Mouse (Mus musculus) intestine, embryonic 16.5 days (tissue): ENCODE measurements around the gene Alpk1. TPM values are rescaled to one million over a fixed set of nuclear protein-coding genes. Genes with fewer than 3 reads are reported as not detected.

Experiments
- ATAC-seq: fragments of 200-750 bp; cut with Nextera tagmentation; 2 replicates; pipeline ENCODE4 v1.8.0; 2017; ENCODE audit warnings: moderate TSS enrichment, moderate library complexity
- H3K27ac ChIP-seq: fragments of 300-500 bp; sonication (generic); 2 replicates; pipeline ENCODE4 v1.5.1; 2014; ENCODE audit warnings: mild to moderate bottlenecking, low read length
- H3K27me3 ChIP-seq: fragments of 300-500 bp; sonication (generic); replicated peaks from 2 replicates; pipeline ENCODE4 v1.6.1; 2014; ENCODE audit warnings: low read length, control low read depth, mixed read lengths; ENCODE audit not compliant: control insufficient read depth, insufficient read depth
- H3K36me3 ChIP-seq: fragments of 300-500 bp; sonication (generic); 2 replicates; pipeline ENCODE4 v1.6.1; 2014; ENCODE audit warnings: low read length, control low read depth; ENCODE audit not compliant: control insufficient read depth, insufficient read depth
- H3K4me1 ChIP-seq: fragments of 300-500 bp; sonication (generic); 2 replicates; pipeline ENCODE4 v1.6.1; 2014; ENCODE audit warnings: low read length, control low read depth, mixed read lengths; ENCODE audit not compliant: control insufficient read depth, insufficient read depth
- H3K4me2 ChIP-seq: fragments of 300-500 bp; sonication (generic); 2 replicates; pipeline ENCODE4 v1.6.1; 2014; ENCODE audit warnings: low read depth, low read length, control low read depth
- H3K4me3 ChIP-seq: fragments of 300-500 bp; sonication (generic); 2 replicates; pipeline ENCODE4 v1.5.1; 2014; ENCODE audit warnings: mild to moderate bottlenecking, low read length
- H3K9ac ChIP-seq: fragments of 300-500 bp; sonication (generic); 2 replicates; pipeline ENCODE4 v1.6.1; 2014; ENCODE audit warnings: low read depth, low read length
- H3K9me3 ChIP-seq: fragments of 300-500 bp; sonication (generic); 2 replicates; pipeline ENCODE4 v1.6.1; 2016; ENCODE audit warnings: low read length, control low read depth; ENCODE audit not compliant: control insufficient read depth
- WGBS: fragments of 180-500 bp; shearing (Covaris S2); extraction: QIAGEN DNeasy Blood & Tissue Kit; methylation state at CpG from one replicate; pipeline ENCODE4 v1.1.7; 2014; 5-methylcytosine and 5-hydroxymethylcytosine counted together
- polyA plus RNA-seq: library from polyadenylated mRNA; unstranded; fragments of >200 nt; fragmentation: Nextera tagmentation; extraction: Ambion mirVana; gene quantifications from 2 replicates; pipeline ENCODE4 v1.2.1, GENCODE M21; 2015

Alpk1 gene
- polyA plus RNA-seq, 1 experiment from 2014 or later, result 1.6 TPM

DNA sequence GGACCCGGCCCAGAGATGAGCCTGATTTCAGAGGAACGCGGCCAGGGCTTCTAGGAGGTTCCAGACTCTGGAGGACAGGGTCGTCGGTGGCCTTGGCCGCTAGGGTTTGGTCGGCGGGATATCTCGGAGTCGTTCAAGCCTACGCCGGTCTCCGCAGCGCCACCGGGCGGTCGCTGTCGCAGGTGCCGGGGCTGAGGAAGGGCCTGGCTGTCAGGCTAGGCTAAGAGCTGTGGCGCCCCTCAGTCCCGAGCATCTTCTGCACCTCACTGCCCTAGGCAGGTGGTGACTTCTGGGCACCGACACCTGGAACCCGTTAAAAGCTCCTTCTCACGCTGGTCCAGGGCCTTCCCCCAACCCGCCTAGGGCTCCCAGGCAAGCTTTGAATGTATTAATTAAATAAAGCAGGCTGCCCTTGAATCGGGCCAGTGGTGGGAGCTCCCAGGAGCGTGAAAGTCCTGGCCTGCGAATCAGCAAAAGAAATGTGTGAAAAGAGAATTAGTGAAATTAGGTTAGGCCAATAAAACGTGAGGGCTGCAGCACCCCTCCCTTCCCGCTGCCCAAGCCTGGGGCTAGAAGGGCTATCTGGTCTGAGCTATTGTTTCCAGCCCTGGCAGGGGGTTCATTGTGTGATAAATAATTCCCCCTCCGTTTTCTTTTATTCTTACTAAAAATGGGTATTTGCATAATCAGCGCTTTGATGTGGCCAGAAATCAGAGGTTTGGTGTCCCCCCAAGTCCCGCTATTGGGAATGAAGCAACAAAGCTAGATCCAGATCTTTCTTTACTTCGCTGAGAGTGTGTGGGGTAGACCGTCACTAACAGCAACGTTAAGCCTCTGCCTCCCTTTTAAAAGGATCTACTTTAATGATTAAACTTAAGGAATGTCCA, 140.2 kb downstream of the Alpk1 start:
- Histone ChIP-seq H3K27ac (no peak overlapping the region), H3K27me3 (peaks cover 71% of the 10 kb centered on the region), H3K9ac (no peak overlapping the region), H3K4me1 (0 out of 2 replicates have a peak, but pooled peaks cover 4% of the 10 kb centered on the region), H3K9me3 (no peaks in the 10 kb centered on the region), H3K4me3 (no peak overlapping the region), H3K36me3 (no peaks in the 10 kb centered on the region), H3K4me2 (no peak overlapping the region)
- WGBS, result 1% methylated on average over 36 of the region's 36 CpGs
- peak; percentile 72 for ATAC-seq

DNA sequence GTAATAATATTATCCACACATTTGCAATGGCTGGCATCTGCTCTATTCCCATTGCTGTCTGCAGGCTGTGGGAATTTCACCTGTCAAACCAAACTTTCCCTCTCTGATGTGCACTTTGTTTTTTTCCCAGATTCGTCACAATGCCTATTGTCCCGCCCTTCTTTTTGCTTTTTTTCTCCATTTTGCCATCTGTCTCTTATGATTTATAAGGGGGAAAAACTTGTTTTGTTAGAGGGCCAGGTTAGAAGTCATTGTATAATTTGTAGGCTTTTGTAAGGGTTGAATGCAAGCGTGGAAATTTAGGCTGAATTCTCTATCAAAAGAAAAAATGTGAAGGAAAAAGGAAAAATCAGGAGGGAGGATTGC, 145.4 kb downstream of the Alpk1 start:
- Histone ChIP-seq H3K27me3 (peaks cover 74% of the 10 kb centered on the region), H3K9ac (no peak overlapping the region), H3K27ac (no peak overlapping the region), H3K4me3 (no peak overlapping the region), H3K36me3 (no peaks in the 10 kb centered on the region), H3K4me1 (peaks cover 24% of the 10 kb centered on the region), H3K9me3 (no peaks in the 10 kb centered on the region), H3K4me2 (no peak overlapping the region)
- no peak for ATAC-seq
- 6% methylated on average over 3 of the region's 3 CpGs for WGBS

DNA sequence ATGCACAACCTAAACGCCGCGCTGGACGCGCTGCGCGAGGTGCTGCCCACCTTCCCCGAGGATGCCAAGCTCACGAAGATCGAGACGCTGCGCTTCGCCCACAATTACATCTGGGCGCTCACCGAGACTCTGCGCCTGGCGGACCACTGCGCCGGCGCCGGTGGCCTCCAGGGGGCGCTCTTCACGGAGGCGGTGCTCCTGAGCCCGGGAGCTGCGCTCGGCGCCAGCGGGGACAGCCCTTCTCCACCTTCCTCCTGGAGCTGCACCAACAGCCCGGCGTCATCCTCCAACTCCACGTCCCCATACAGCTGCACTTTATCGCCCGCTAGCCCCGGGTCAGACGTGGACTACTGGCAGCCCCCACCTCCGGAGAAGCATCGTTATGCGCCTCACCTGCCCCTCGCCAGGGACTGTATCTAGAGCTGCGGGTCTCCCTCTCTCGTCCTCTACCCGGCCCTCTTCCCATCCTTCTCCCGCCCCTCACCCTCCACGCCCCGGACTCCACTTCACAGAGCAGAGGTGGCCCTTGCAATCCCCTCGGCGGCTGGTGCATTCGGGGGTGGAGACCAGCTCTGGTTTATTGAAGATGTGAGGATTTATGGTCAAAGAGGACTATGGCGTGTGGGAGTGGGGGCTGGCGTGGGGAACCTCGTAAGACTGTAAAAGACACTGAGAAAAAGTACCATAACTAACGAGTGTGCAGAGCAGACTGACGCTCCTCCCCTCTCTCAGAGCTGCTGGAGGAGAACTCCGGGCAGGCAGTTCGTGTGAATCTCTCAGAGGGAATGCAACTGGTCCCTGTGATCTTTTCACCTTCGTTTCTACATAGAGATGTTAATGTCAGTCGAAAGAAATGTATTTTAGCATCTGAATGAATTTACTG, 146.0 kb downstream of the Alpk1 start:
- Histone ChIP-seq H3K9ac (peak overlapping the region; percentile 29; the same call in 1 of the 2 replicates), H3K27me3 (peaks cover 68% of the 10 kb centered on the region), H3K4me3 (peak overlapping the region; percentile 51), H3K4me2 (peak overlapping the region; percentile 85), H3K9me3 (no peaks in the 10 kb centered on the region), H3K27ac (no peak overlapping the region), H3K36me3 (no peaks in the 10 kb centered on the region), H3K4me1 (peaks cover 24% of the 10 kb centered on the region)
- WGBS, result under 1% methylated on average over 57 of the region's 58 CpGs
- ATAC-seq, result peak; percentile 90

DNA sequence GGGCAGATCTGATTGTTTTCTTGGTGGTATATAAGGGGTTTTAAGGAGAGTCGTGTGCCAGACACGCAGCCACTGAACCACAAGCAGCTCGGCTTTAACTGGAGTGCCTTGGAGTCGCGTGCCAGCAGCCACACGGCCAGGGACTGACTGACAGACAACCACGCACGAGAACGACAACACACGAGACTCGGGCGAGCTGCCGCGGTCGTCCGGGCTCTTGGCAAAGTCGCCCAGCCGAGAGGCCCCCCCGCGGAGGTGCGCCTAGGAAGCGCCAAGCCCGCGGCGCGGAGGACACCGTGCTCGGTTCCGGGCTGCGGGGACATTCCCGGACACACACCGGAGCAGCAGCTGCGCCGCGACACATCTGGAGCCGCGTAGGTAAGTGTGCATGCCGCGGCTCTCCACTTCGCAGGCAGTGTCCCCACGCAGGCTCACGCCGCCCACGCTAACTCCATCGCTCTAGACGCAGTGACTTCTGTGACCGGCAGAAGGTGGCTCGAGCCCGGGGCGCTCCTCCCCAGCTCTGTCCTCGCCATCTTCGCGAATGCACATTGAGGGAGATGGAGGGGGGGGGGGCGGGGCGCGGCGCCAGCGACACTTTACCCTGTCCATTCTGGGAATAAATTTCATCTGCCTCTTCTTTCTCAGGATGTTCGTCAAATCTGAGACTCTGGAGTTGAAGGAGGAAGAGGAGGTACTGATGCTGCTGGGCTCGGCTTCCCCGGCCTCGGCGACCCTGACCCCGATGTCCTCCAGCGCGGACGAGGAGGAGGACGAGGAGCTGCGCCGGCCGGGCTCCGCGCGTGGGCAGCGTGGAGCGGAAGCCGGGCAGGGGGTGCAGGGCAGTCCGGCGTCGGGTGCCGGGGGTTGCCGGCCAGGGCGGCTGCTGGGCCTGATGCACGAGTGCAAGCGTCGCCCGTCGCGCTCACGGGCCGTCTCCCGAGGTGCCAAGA, 147.0 kb downstream of the Alpk1 start, which contains the start of gene Neurog2:
Neurog2 (plus strand) TSS at position 56 of the 953 bp plus-strand sequence.
- peaks cover 66% of the 10 kb centered on the region for H3K27me3 ChIP-seq
- H3K4me1 ChIP-seq, result peaks cover 27% of the 10 kb centered on the region
- H3K9me3 ChIP-seq, result no peaks in the 10 kb centered on the region
- H3K36me3 ChIP-seq, result no peaks in the 10 kb centered on the region
- peak within 1 kb of the TSS; percentile 29; the same call in 1 of the 2 replicates for H3K9ac ChIP-seq
- H3K4me2 ChIP-seq, result peak within 1 kb of the TSS; percentile 85
- no peak within 1 kb of the TSS for H3K27ac ChIP-seq
- under 1% methylated on average over 92 of the region's 92 CpGs for whole genome bisulfite sequencing
- ATAC-seq, result peak; percentile 45
- H3K4me3 ChIP-seq, result peak within 1 kb of the TSS; percentile 51

DNA sequence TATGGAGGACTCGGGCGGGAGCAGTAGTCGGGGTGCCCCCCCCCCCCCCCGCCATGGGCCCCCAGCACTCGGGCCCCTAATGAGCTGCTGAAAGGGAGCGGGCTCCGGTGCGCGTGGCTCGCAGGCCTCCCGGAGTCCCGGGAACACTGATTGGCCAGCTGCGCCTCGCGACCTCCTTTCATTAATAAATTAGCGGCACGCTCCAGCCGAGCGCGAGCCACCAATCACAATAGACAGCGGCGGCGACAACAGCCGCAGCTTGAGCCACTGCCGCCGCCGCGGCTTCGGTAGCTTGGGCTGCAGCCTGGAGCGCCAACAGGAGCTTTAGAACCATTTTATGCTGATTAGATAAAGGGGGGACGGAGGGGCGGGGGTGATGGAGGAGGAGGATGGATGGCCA, 147.8 kb downstream of the Alpk1 start:
- H3K4me1 ChIP-seq, result peaks cover 27% of the 10 kb centered on the region
- H3K36me3 ChIP-seq, result no peaks in the 10 kb centered on the region
- no peak overlapping the region for H3K9ac ChIP-seq
- H3K4me2 ChIP-seq, result peak overlapping the region; percentile 85
- H3K27ac ChIP-seq, result no peak overlapping the region
- peak; percentile 36; the same call in 1 of the 2 replicates for ATAC-seq
- peaks cover 63% of the 10 kb centered on the region for H3K27me3 ChIP-seq
- H3K4me3 ChIP-seq, result peak overlapping the region; percentile 51
- WGBS, result under 1% methylated on average over 29 of the region's 32 CpGs
- H3K9me3 ChIP-seq, result no peaks in the 10 kb centered on the region

DNA sequence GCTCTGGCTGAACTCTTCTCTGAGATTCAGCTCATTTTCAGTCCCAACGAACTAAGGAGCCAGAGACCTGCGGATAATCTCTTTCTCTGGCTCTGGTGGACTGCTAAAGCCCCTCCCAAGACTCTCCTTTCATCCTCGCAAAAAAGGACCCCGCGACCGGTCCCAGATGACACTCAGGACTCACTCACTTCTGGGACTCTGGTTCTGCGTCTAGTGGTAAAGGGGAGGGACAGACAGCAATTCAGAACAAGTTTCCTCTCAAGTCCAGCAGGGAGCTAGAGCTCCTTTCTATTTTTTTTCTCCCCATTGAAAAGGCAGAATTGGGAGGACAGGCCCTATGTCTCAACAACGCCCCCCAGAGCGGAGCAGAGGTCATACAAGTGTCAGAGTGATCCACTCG, 148.7 kb downstream of the Alpk1 start:
- no peak overlapping the region for H3K9ac ChIP-seq
- no peak for ATAC-seq

DNA sequence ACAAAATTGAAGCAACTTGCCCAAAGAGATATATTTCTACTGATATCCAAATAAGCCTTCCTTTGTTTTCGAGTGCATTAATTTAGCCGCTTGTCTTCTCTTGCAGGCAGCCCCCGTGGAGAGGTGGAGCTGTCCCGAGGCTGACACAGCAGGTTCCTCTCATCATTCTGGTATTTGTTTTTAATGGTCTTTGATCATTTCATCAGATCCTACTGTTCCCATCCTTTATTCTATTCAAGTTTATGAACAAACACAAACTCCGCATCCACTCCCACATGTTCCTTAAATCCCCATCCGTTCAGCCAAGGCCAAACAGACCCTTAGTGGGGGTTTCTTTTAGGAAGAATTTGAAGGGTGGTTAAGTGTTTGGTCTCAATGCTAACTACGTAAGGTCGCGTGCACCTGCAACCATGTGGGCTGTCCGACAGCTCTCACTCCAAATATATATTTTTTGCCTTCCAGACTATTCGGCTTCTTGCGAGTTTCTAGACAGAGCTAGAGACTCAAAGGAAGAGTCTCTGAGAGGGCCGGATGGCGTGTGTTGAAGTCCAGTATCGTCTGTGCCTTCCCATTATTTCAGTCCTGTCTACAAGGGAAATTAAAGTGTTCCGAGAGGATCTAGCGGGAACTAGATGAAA, 149.5 kb downstream of the Alpk1 start:
- H3K36me3 ChIP-seq, result no peaks in the 10 kb centered on the region
- peaks cover 28% of the 10 kb centered on the region for H3K4me1 ChIP-seq
- WGBS, result 5% methylated on average over 17 of the region's 17 CpGs
- H3K27me3 ChIP-seq, result peaks cover 60% of the 10 kb centered on the region
- no peak for ATAC-seq
- H3K4me3 ChIP-seq, result no peak overlapping the region
- no peak overlapping the region for H3K4me2 ChIP-seq
- H3K9ac ChIP-seq, result no peak overlapping the region
- no peak overlapping the region for H3K27ac ChIP-seq
- H3K9me3 ChIP-seq, result no peaks in the 10 kb centered on the region

More for the DNA sequence above, 148.7 kb downstream of the Alpk1 start:
- Histone ChIP-seq H3K4me3 (no peak overlapping the region), H3K9me3 (no peaks in the 10 kb centered on the region), H3K4me2 (no peak overlapping the region), H3K36me3 (no peaks in the 10 kb centered on the region), H3K4me1 (peaks cover 27% of the 10 kb centered on the region), H3K27ac (no peak overlapping the region), H3K27me3 (peaks cover 64% of the 10 kb centered on the region)
- WGBS, result under 1% methylated on average over 10 of the region's 10 CpGs

DNA sequence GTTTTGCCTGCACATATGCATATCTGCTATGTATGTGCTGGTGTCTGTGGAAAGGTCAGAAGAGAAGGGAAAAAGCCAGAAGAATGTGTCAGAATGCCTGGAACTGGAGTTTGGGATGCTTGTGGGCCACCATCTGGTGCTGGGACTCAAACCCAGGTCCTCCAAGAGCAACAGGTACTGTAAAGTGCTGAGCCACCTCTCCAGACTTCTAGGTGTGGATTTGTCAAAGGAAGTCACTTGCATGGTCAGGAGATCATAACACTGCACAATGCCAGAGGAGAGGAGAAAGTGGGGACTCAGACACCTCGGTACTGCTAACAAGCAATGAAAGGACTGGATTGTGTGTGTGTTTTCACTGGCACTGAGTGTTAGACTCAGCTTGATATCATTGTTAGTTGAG, 150.1 kb downstream of the Alpk1 start:
- Histone ChIP-seq H3K27me3 (peaks cover 63% of the 10 kb centered on the region), H3K9me3 (no peaks in the 10 kb centered on the region), H3K4me2 (no peak overlapping the region), H3K4me1 (peaks cover 30% of the 10 kb centered on the region), H3K27ac (no peak overlapping the region), H3K4me3 (no peak overlapping the region), H3K36me3 (no peaks in the 10 kb centered on the region), H3K9ac (no peak overlapping the region)
- no peak for ATAC-seq
- WGBS, result 15% methylated on average over 1 of the region's 1 CpGs
